Mouse (Mus musculus) kidney, embryonic 15.5 days (tissue): ENCODE measurements at regions not wholly inside any gene's neighbourhood (a gene's known extent, or its start where the extent isn't known, plus 50 kb on each side); places are given as distances from the start of the nearest gene placed in this dataset.
A peak's percentile ranks its signal among the peaks of the same experiment; 100 is the strongest.
"Not testable (repeated sequence)": the region's sequence is repeated elsewhere in the genome, so short reads cannot be mapped to it uniquely, and the experiment has no call there.

Source experiments
- ATAC-seq: fragments of 200-750 bp; cut with Nextera tagmentation; replicated peaks from 2 replicates; pipeline ENCODE4 v1.8.0; 2017; ENCODE audit warnings: moderate TSS enrichment; ENCODE audit not compliant: low FRiP score
- H3K27ac ChIP-seq: fragments of 300-500 bp; sonication (generic); 2 replicates; pipeline ENCODE4 v1.5.1; 2015; ENCODE audit warnings: mild to moderate bottlenecking, inconsistent platforms
- H3K27me3 ChIP-seq: fragments of 300-500 bp; sonication (generic); 2 replicates; pipeline ENCODE4 v1.6.1; 2015; ENCODE audit warnings: inconsistent platforms
- H3K36me3 ChIP-seq: fragments of 300-500 bp; sonication (generic); 2 replicates; pipeline ENCODE4 v1.6.1; 2015; ENCODE audit warnings: inconsistent platforms
- H3K4me1 ChIP-seq: fragments of 300-500 bp; sonication (generic); 2 replicates; pipeline ENCODE4 v1.6.1; 2015; ENCODE audit warnings: inconsistent platforms
- H3K4me2 ChIP-seq: fragments of 300-500 bp; sonication (generic); 2 replicates; pipeline ENCODE4 v1.6.1; 2015; ENCODE audit warnings: moderate library complexity, mild to moderate bottlenecking, inconsistent platforms
- H3K4me3 ChIP-seq: fragments of 300-500 bp; sonication (generic); replicated peaks from 2 replicates; pipeline ENCODE4 v1.5.1; 2015; ENCODE audit warnings: mild to moderate bottlenecking, inconsistent platforms
- H3K9ac ChIP-seq: fragments of 300-500 bp; sonication (generic); 2 replicates; pipeline ENCODE4 v1.6.1; 2015; ENCODE audit warnings: mild to moderate bottlenecking, inconsistent platforms
- H3K9me3 ChIP-seq: fragments of 300-500 bp; sonication (generic); replicated peaks from 2 replicates; pipeline ENCODE4 v1.6.1; 2016; ENCODE audit warnings: inconsistent platforms
- WGBS: fragments of 180-500 bp; shearing (Covaris S2); methylation state at CpG from one replicate; pipeline ENCODE4 v1.1.7; 2015; ENCODE audit warnings: mixed read lengths; 5-methylcytosine and 5-hydroxymethylcytosine counted together

GRCm38 (mm10) chr6:16365450-16365849 lies 532.8 kb downstream of the Tfec start:
- no peak overlapping the region for H3K9ac ChIP-seq
- no peak overlapping the region for H3K4me2 ChIP-seq

GRCm38 (mm10) chr6:16362057-16362456 lies 536.2 kb downstream of the Tfec start:
- no peaks in the 10 kb centered on the region for H3K27me3 ChIP-seq
- no peaks in the 10 kb centered on the region for H3K36me3 ChIP-seq
- H3K4me1 ChIP-seq: no peaks in the 10 kb centered on the region
- H3K4me2 ChIP-seq: no peak overlapping the region
- no peak overlapping the region for H3K9ac ChIP-seq
- no peak overlapping the region for H3K4me3 ChIP-seq
- H3K9me3 ChIP-seq: no peaks in the 10 kb centered on the region
- H3K27ac ChIP-seq: no peak overlapping the region
- no peak for ATAC-seq
- WGBS: 73% methylated on average over 4 of the region's 4 CpGs

More at GRCm38 (mm10) chr6:16365450-16365849, 532.8 kb downstream of the Tfec start:
- H3K4me1 ChIP-seq: no peaks in the 10 kb centered on the region
- no peaks in the 10 kb centered on the region for H3K9me3 ChIP-seq
- no peak overlapping the region for H3K4me3 ChIP-seq
- H3K36me3 ChIP-seq: no peaks in the 10 kb centered on the region
- no peaks in the 10 kb centered on the region for H3K27me3 ChIP-seq
- 86% methylated on average over 1 of the region's 1 CpGs for WGBS
- no peak overlapping the region for H3K27ac ChIP-seq
- ATAC-seq: no peak

DNA sequence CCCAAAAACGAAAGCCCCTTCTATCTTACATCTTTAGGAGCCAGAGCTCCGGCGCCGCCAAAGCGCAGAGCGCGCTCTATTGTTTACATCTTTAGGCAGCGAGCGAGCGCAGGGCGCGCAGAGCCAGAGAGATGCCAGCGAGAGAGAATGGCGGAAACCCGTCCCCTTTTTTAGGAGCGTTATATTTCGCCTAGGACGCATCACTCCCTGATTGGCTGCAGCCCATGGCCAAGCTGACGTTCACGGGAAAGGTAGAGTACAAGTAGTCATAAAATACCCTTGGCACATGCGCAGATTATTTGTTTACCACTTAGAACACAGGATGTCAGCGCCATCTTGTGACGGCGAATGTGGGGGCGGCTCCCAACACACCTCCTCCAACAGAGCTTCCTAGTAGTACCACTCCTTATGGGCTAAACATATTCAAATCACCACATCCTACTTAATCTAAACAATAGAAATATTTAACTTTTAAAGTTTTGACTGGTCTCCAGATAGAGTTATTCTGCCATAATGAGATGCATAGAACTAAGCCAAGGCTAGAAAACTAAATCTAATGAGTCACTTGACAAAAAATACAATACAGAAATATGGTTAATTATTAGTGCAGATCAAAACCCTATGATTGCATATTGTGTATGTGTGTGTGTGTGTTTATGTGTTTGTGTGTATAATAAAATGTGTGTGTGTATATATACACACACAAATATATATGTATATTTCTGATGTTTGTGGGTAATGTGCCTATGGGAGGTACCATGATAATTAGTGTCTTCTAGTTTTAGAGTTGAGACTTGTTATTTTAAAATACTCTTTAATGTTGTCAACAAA lies 538.1 kb downstream of the Tfec start:
- not testable (repeated sequence) for H3K4me2 ChIP-seq, H3K36me3 ChIP-seq, H3K9ac ChIP-seq, H3K9me3 ChIP-seq, H3K4me1 ChIP-seq, H3K27me3 ChIP-seq, H3K27ac ChIP-seq
- peak overlapping the region; percentile 34; the same call in 1 of the 2 replicates for H3K4me3 ChIP-seq
- peak; percentile 85 for ATAC-seq
- WGBS: 47% methylated on average over 24 of the region's 25 CpGs

GRCm38 (mm10) chr6:16359464-16359863 lies 538.8 kb downstream of the Tfec start:
- WGBS: 64% methylated on average over 6 of the region's 7 CpGs
- Histone ChIP-seq H3K4me1 (no peaks in the 10 kb centered on the region), H3K27me3 (no peaks in the 10 kb centered on the region), H3K9ac (no peak overlapping the region), H3K27ac (no peak overlapping the region), H3K4me2 (peak overlapping the region; percentile 50), H3K36me3 (no peaks in the 10 kb centered on the region), H3K9me3 (no peaks in the 10 kb centered on the region), H3K4me3 (peak overlapping the region; percentile 34)
- ATAC-seq: peak; percentile 62; the same call in 1 of the 2 replicates

GRCm38 (mm10) chr6:16333638-16334037 lies 564.6 kb downstream of the Tfec start:
- Histone ChIP-seq H3K27ac (no peak overlapping the region), H3K36me3 (no peaks in the 10 kb centered on the region), H3K9ac (no peak overlapping the region), H3K4me3 (no peak overlapping the region), H3K4me1 (no peaks in the 10 kb centered on the region), H3K4me2 (no peak overlapping the region), H3K27me3 (no peaks in the 10 kb centered on the region), H3K9me3 (no peaks in the 10 kb centered on the region)
- WGBS: 33% methylated on average over 8 of the region's 8 CpGs
- no peak for ATAC-seq

GRCm38 (mm10) chr6:16314305-16315010 lies 583.8 kb downstream of the Tfec start:
- Histone ChIP-seq H3K4me1 (peaks cover 16% of the 10 kb centered on the region), H3K27me3 (no peaks in the 10 kb centered on the region), H3K36me3 (no peaks in the 10 kb centered on the region), H3K4me2 (no peak overlapping the region), H3K9ac (no peak overlapping the region), H3K27ac (no peak overlapping the region), H3K9me3 (no peaks in the 10 kb centered on the region), H3K4me3 (no peak overlapping the region)
- 89% methylated on average over 15 of the region's 15 CpGs for WGBS
- no peak for ATAC-seq

DNA sequence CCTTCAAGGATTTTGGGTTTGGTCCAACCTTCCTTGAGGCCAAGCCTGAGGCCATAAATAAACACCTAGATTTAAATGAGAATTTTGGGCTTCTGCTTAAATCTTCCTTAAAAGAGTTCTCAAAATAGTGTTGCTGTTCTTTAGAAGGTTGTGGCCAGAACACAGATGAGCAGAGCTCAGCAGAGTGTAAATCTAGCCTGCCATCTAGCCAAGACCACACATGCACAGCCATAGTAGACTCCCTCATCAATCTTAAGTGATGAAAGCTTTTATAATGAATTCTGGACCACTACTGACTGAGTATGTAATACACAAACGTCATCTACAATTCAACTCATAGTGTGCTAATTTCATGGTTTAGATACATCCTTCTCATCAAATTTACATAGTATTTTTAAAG lies 585.3 kb downstream of the Tfec start:
- Histone ChIP-seq H3K27me3 (no peaks in the 10 kb centered on the region), H3K27ac (no peak overlapping the region), H3K4me1 (peaks cover 14% of the 10 kb centered on the region), H3K9me3 (no peaks in the 10 kb centered on the region), H3K36me3 (no peaks in the 10 kb centered on the region), H3K4me3 (no peak overlapping the region), H3K4me2 (no peak overlapping the region), H3K9ac (no peak overlapping the region)
- WGBS: 36% methylated on average over 1 of the region's 1 CpGs
- ATAC-seq: no peak

GRCm38 (mm10) chr6:16283328-16284072 lies 563.0 kb downstream of the Mdfic start:
- Histone ChIP-seq H3K4me3 (no peak overlapping the region), H3K27me3 (no peaks in the 10 kb centered on the region), H3K4me1 (no peaks in the 10 kb centered on the region), H3K27ac (no peak overlapping the region), H3K4me2 (no peak overlapping the region), H3K9ac (no peak overlapping the region), H3K36me3 (no peaks in the 10 kb centered on the region), H3K9me3 (no peaks in the 10 kb centered on the region)
- no peak for ATAC-seq
- WGBS: 57% methylated on average over 8 of the region's 8 CpGs

DNA sequence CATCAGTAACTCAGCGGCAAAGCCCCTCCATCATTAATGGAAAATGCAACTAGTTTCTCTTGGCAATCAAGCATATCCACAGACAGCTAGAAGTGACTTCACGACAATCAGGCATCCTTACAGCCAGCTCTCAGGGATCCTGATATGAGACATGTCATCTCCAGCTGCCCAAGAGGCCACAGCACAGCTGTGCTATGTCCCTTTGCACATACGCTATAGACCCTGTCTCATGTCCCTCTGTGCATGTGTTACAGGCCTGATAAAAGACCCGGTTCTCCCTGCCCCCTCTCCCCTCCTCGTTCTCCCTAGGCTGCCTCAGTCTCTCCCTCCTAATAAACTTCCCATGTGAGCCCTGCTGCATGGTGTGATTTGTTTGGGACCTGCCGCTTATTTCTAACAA lies 561.5 kb downstream of the Mdfic start:
- H3K9me3 ChIP-seq: no peaks in the 10 kb centered on the region
- no peaks in the 10 kb centered on the region for H3K36me3 ChIP-seq
- H3K4me2 ChIP-seq: no peak overlapping the region
- no peaks in the 10 kb centered on the region for H3K27me3 ChIP-seq
- no peak overlapping the region for H3K9ac ChIP-seq
- 86% methylated on average over 6 of the region's 6 CpGs for WGBS
- H3K4me1 ChIP-seq: no peaks in the 10 kb centered on the region
- H3K27ac ChIP-seq: no peak overlapping the region
- ATAC-seq: no peak
- no peak overlapping the region for H3K4me3 ChIP-seq
